Mouse (Mus musculus): ENCODE data around the gene Eno1. TPM values are rescaled to one million over a fixed set of nuclear protein-coding genes. Genes with fewer than 3 reads are reported as not detected.
A peak's percentile ranks its signal among the peaks of the same experiment; 100 is the strongest.

Gene Eno1
- total and polyA plus RNA-seq, 3 experiments, result 1,109 to 1,985 (median 1,272) TPM

- Histone ChIP-seq H3K9me3 (replicated peaks; ENCODE audit: low read length) (peaks cover 5% of the 10 kb centered on the region), H3K27ac (ENCODE audit: insufficient read depth, low read depth) (no peak overlapping the region), H3K79me2 (replicated peaks; ENCODE audit: control insufficient read depth, extremely low read depth, insufficient read depth, poor library complexity, severe bottlenecking) (no peaks in the 10 kb centered on the region), H3K36me3 (replicated peaks in 1 of 2; ENCODE audit: control insufficient read depth in 1 of 2, insufficient read depth in 1 of 2, low read length in 1 of 2) (peaks cover 0 to 31% of the 10 kb centered on the region in 2 experiments), H3K27me3 (replicated peaks) (no peaks in the 10 kb centered on the region), H3K4me1 (ENCODE audit: control insufficient read depth in 1 of 2, insufficient read depth in 2 of 2) (peaks cover 16 to 20% of the 10 kb centered on the region in 2 experiments), H3K9ac (ENCODE audit: insufficient read depth, low read depth) (no peak overlapping the region), H3K4me2 (ENCODE audit: insufficient read depth, low read depth, poor library complexity, severe bottlenecking) (no peak overlapping the region), H3K4me3 (replicated peaks in 1 of 3; ENCODE audit: low read depth in 2 of 3, low read length in 2 of 3, poor library complexity in 1 of 3) (no peak overlapping the region)
- no peak for TF ChIP-seq SMC3 (IDR thresholded peaks at IDR 0.05; ENCODE audit: low read depth, low read length)
- TF ChIP-seq JUN (IDR thresholded peaks at IDR 0.05; ENCODE audit: insufficient read depth, low read depth, low read length), result no peak
- TF ChIP-seq KAT2A (IDR thresholded peaks at IDR 0.05; ENCODE audit: insufficient replicate concordance, low read length), result no peak
- TF ChIP-seq USF1 (IDR thresholded peaks at IDR 0.05; ENCODE audit: low read depth, low read length), result no peak
- TF ChIP-seq UBTF (IDR thresholded peaks at IDR 0.05; ENCODE audit: low read depth, low read length), result no peak
- TF ChIP-seq JUND (conservative IDR thresholded peaks at IDR 0.05; ENCODE audit: low read depth, low read length), result no peak
- TF ChIP-seq MYC (IDR thresholded peaks at IDR 0.05; ENCODE audit: low read depth, low read length), result no peak
- no peak for TF ChIP-seq TCF12 (IDR thresholded peaks at IDR 0.05; ENCODE audit: low read depth, low read length)
- no peak for TF ChIP-seq USF2 (conservative IDR thresholded peaks at IDR 0.05; ENCODE audit: low read depth, low read length)
- no peak for TF ChIP-seq GABPA (IDR thresholded peaks at IDR 0.05; ENCODE audit: insufficient replicate concordance, low read depth, low read length)
- TF ChIP-seq PAX5 (IDR thresholded peaks at IDR 0.05; ENCODE audit: low read length), result no peak
- TF ChIP-seq ELF1 (IDR thresholded peaks at IDR 0.05; ENCODE audit: low read depth, low read length), result no peak
- TF ChIP-seq POLR2AphosphoS2 (IDR thresholded peaks at IDR 0.05; ENCODE audit: low read depth, low read length), result no peak
- TF ChIP-seq POLR2A (IDR thresholded peaks at IDR 0.05; ENCODE audit: low read depth, low read length), result no peak
- TF ChIP-seq NELFE (IDR thresholded peaks at IDR 0.05; ENCODE audit: low read depth, low read length), result no peak
- TF ChIP-seq HCFC1 (IDR thresholded peaks at IDR 0.05; ENCODE audit: low read depth, low read length), result no peak
- TF ChIP-seq ZKSCAN1 (IDR thresholded peaks at IDR 0.05; ENCODE audit: borderline replicate concordance, low read depth, low read length), result no peak
- no peak for TF ChIP-seq MAFK (IDR thresholded peaks at IDR 0.05; ENCODE audit: insufficient replicate concordance, low read length)
- no peak for TF ChIP-seq CTCF (conservative IDR thresholded peaks at IDR 0.05 in 1 of 2, IDR thresholded peaks at IDR 0.05 in 1 of 2; ENCODE audit: low read depth in 2 of 2, low read length in 2 of 2)
- no peak for TF ChIP-seq MAZ (IDR thresholded peaks at IDR 0.05; ENCODE audit: low read depth, low read length)
- dilution Hi-C loops (cut with MboI; ENCODE audit: extremely low pct_ligation_motif_present, extremely low pct_unique_long_range_greater_than_20kb, low sequenced_read_pairs), result no loop called here
- in situ Hi-C loops (cut with MboI; ENCODE audit: low pct_ligation_motif_present, low pct_unique_long_range_greater_than_20kb, low sequenced_read_pairs), result loop anchor here (10.0 kb wide), 1 partner anchor 199 kb away; no protein-coding TSS in a partner anchor
- no peak for DNase-seq (ENCODE audit: extremely low read depth)
Measured at GRCm38 (mm10) chr4:150265471-150265870, 28.9 kb downstream of the Eno1 start.

- no peaks in the 10 kb centered on the region for H3K27me3 ChIP-seq (replicated peaks)
- in situ Hi-C loops (cut with MboI; ENCODE audit: low pct_ligation_motif_present, low pct_unique_long_range_greater_than_20kb, low sequenced_read_pairs), result loop anchor here (10.0 kb wide), 1 partner anchor 198 kb away; no protein-coding TSS in a partner anchor
- H3K4me2 ChIP-seq (ENCODE audit: insufficient read depth, low read depth, poor library complexity, severe bottlenecking), result no peak overlapping the region
- no peak overlapping the region for H3K4me3 ChIP-seq (replicated peaks in 1 of 3; ENCODE audit: low read depth in 2 of 3, low read length in 2 of 3, poor library complexity in 1 of 3)
- peaks cover 0 to 31% of the 10 kb centered on the region in 2 experiments for H3K36me3 ChIP-seq (replicated peaks in 1 of 2; ENCODE audit: control insufficient read depth in 1 of 2, insufficient read depth in 1 of 2, low read length in 1 of 2)
- no peak for TF ChIP-seq EP300 (IDR thresholded peaks at IDR 0.05; ENCODE audit: low read length)
- TF ChIP-seq BHLHE40 (IDR thresholded peaks at IDR 0.05; ENCODE audit: low read depth, low read length), result peak; percentile 51
- TF ChIP-seq CHD2 (IDR thresholded peaks at IDR 0.05; ENCODE audit: low read length), result no peak
- 0 out of 2 replicates have a peak, but pooled peaks have one; percentile 11 for TF ChIP-seq MAFK (IDR thresholded peaks at IDR 0.05; ENCODE audit: insufficient replicate concordance, low read length)
- no peak for TF ChIP-seq SMC3 (IDR thresholded peaks at IDR 0.05; ENCODE audit: low read depth, low read length)
- peaks cover 16 to 28% of the 10 kb centered on the region in 2 experiments for H3K4me1 ChIP-seq (ENCODE audit: control insufficient read depth in 1 of 2, insufficient read depth in 2 of 2)
- DNase-seq (ENCODE audit: extremely low read depth), result no peak
- dilution Hi-C loops (cut with MboI; ENCODE audit: extremely low pct_ligation_motif_present, extremely low pct_unique_long_range_greater_than_20kb, low sequenced_read_pairs), result no loop called here
- H3K27ac ChIP-seq (ENCODE audit: insufficient read depth, low read depth), result no peak overlapping the region
- H3K9me3 ChIP-seq (replicated peaks; ENCODE audit: low read length), result peaks cover 5% of the 10 kb centered on the region
- H3K9ac ChIP-seq (ENCODE audit: insufficient read depth, low read depth), result no peak overlapping the region
- no peaks in the 10 kb centered on the region for H3K79me2 ChIP-seq (replicated peaks; ENCODE audit: control insufficient read depth, extremely low read depth, insufficient read depth, poor library complexity, severe bottlenecking)
Measured at GRCm38 (mm10) chr4:150266655-150267223, 30.2 kb downstream of the Eno1 start.

Data from CH12.LX (cell line).